Mouse (Mus musculus) right cerebral cortex, postnatal 36 days (tissue): Measurements from ENCODE around the gene F7.
A peak's percentile ranks its signal among the peaks of the same experiment; 100 is the strongest.

ENCODE experiments used
- DNase-seq, 2 experiments: peaks; one replicate each; pipeline ENCODE4 v3.0.0; 2022; ENCODE audit warnings: low spot score in 2 of 2, mixed read lengths in 1 of 2

Gene F7

GRCm38 (mm10) chr8:13025487-13026224 lies at the start of gene F7:
TSS of gene F7 (plus strand) at chr8:13026034.
- DNase-seq, result no peak

GRCm38 (mm10) chr8:12976290-12976689 lies 49.5 kb upstream of the F7 start:
- no peak for DNase-seq

- no peak for DNase-seq
Observed at GRCm38 (mm10) chr8:12976723-12977122, 49.1 kb upstream of the F7 start.

GRCm38 (mm10) chr8:12977325-12977724 lies 48.5 kb upstream of the F7 start:
- no peak for DNase-seq

- no peak for DNase-seq
Observed at GRCm38 (mm10) chr8:12978308-12978707, 47.5 kb upstream of the F7 start.

- DNase-seq, result no peak
Observed at GRCm38 (mm10) chr8:12978726-12979125, 47.1 kb upstream of the F7 start.

- DNase-seq, result peak; percentile 86 to 94
Observed at GRCm38 (mm10) chr8:12983681-12984467, 42.0 kb upstream of the F7 start.

GRCm38 (mm10) chr8:12984601-12985243 lies 41.1 kb upstream of the F7 start:
- no peak for DNase-seq

GRCm38 (mm10) chr8:12985259-12985658 lies 40.6 kb upstream of the F7 start:
- DNase-seq, result peak; percentile 77 to 90

- DNase-seq, result peak; percentile 75 to 79
Observed at GRCm38 (mm10) chr8:12987571-12987970, 38.3 kb upstream of the F7 start.

GRCm38 (mm10) chr8:12988722-12989430 lies 37.0 kb upstream of the F7 start:
- DNase-seq, result no peak

- no peak for DNase-seq
Observed at GRCm38 (mm10) chr8:12991411-12991810, 34.4 kb upstream of the F7 start.

GRCm38 (mm10) chr8:12994468-12994867 lies 31.4 kb upstream of the F7 start:
- DNase-seq, result no peak

GRCm38 (mm10) chr8:12995481-12995880 lies 30.4 kb upstream of the F7 start:
- DNase-seq, result no peak

GRCm38 (mm10) chr8:12996831-12997275 lies 29.0 kb upstream of the F7 start:
- no peak for DNase-seq

- DNase-seq, result no peak
Observed at GRCm38 (mm10) chr8:12998331-12998730, 27.5 kb upstream of the F7 start.

- no peak for DNase-seq
Observed at GRCm38 (mm10) chr8:12999793-13000192, 26.0 kb upstream of the F7 start.

- DNase-seq, result no peak
Observed at GRCm38 (mm10) chr8:13007458-13007857, 18.4 kb upstream of the F7 start.

- DNase-seq, result no peak
Observed at GRCm38 (mm10) chr8:13010313-13010712, 15.5 kb upstream of the F7 start.

GRCm38 (mm10) chr8:13019560-13019959 lies 6.3 kb upstream of the F7 start:
- DNase-seq, result no peak

- peak; percentile 41 to 63 for DNase-seq
Observed at GRCm38 (mm10) chr8:13021830-13022229, 4.0 kb upstream of the F7 start.

- no peak for DNase-seq
Observed at GRCm38 (mm10) chr8:13027615-13028014, 1.8 kb downstream of the F7 start.
